12 mouse cellular contexts compared by ENCODE assay signal in genomic region chr9:110255407-110256019, GRCm38 (mm10). TPM values are rescaled to one million over a fixed set of nuclear protein-coding genes. Genes with fewer than 3 reads are reported as not detected.
DNase-seq lines count a peak whose midpoint lies in the region; ATAC-seq lines count a peak whose summit lies in the region.
"Had no signal": no experiment of that assay in that cellular context is flagged by ENCODE, and none has a peak within 500 bp of the region (broad histone marks: within the 10 kb centered on the region; RNA-seq: fewer than 3 reads in every experiment).

No protein-coding gene starts in this region.

- peak overlapping the region; percentile 48 for H3K27ac ChIP-seq in forebrain, embryonic 13.5 days
- H3K27ac ChIP-seq in neural tube, embryonic 14.5 days (ENCODE audit: low read depth, low read length) = peak overlapping the region; percentile 61

- no peaks in the 10 kb centered on the region for H3K27me3 ChIP-seq in forebrain, embryonic 13.5 days
- no peaks in the 10 kb centered on the region for H3K27me3 ChIP-seq in neural tube, embryonic 14.5 days (ENCODE audit: control insufficient read depth, insufficient read depth, low read length)

- no peaks in the 10 kb centered on the region for H3K9me3 ChIP-seq in forebrain, embryonic 13.5 days (replicated peaks)
- no peaks in the 10 kb centered on the region for H3K9me3 ChIP-seq in neural tube, embryonic 14.5 days (ENCODE audit: control insufficient read depth, low read length)

- intact Hi-C loops in heart, postnatal 25 days (cut with DNase I) = no loop called here

- ATAC-seq in frontal cortex, adult (ENCODE audit: low TSS enrichment) = 0 out of 2 replicates have a peak, but pooled peaks have one; percentile 17
- ATAC-seq in forebrain, embryonic 13.5 days = peak; percentile 74
- ATAC-seq in neural tube, embryonic 14.5 days (ENCODE audit: low read depth) = peak; percentile 81

- H3K9ac ChIP-seq in forebrain, embryonic 13.5 days = 0 out of 2 replicates have a peak overlapping the region, but pooled peaks have one; percentile 35
- H3K9ac ChIP-seq in neural tube, embryonic 14.5 days (replicated peaks; ENCODE audit: low read depth, low read length) = no peak overlapping the region

- no peak overlapping the region for H3K4me3 ChIP-seq in forebrain, embryonic 13.5 days
- no peak overlapping the region for H3K4me3 ChIP-seq in neural tube, embryonic 14.5 days (ENCODE audit: low read depth, low read length)

- peaks cover 21% of the 10 kb centered on the region for H3K36me3 ChIP-seq in forebrain, embryonic 13.5 days (ENCODE audit: poor library complexity, severe bottlenecking)
- H3K36me3 ChIP-seq in neural tube, embryonic 14.5 days (ENCODE audit: control insufficient read depth, insufficient read depth, low read length) = 0 out of 2 replicates have a peak, but pooled peaks cover 5% of the 10 kb centered on the region

- no peak overlapping the region for H3K4me2 ChIP-seq in forebrain, embryonic 13.5 days
- no peak overlapping the region for H3K4me2 ChIP-seq in neural tube, embryonic 14.5 days (ENCODE audit: low read depth, low read length)
- H3K4me2 ChIP-seq: liver, embryonic 11.5 days had no signal

- DNase-seq in frontal cortex, postnatal 25 days (ENCODE audit: low spot score in 2 of 2) = no peak
- peak; percentile 41 to 55 for DNase-seq in layer of hippocampus, adult 8-10 months (ENCODE audit: low spot score in 2 of 2)
- DNase-seq in thymus, postnatal 0 days (ENCODE audit: low spot score) = no peak
- no peak for DNase-seq in spleen, postnatal 36 days (ENCODE audit: low spot score in 2 of 2)
- no peak for DNase-seq in heart, postnatal 25 days (ENCODE audit: low spot score)
- DNase-seq: cerebellum, adult 9-10 months; gastrocnemius, postnatal 36 days; kidney, adult 11 months had no signal

- peaks cover 28% of the 10 kb centered on the region for H3K4me1 ChIP-seq in forebrain, embryonic 13.5 days
- H3K4me1 ChIP-seq in neural tube, embryonic 14.5 days (ENCODE audit: control insufficient read depth, insufficient read depth, low read length) = peaks cover 20% of the 10 kb centered on the region

- WGBS in forebrain, embryonic 13.5 days = 31% methylated on average over 15 of the region's 15 CpGs
- 14% methylated on average over 15 of the region's 15 CpGs for WGBS in neural tube, embryonic 14.5 days

RNA-seq across cellular contexts. Expression of gene Cspg5, which starts 11.9 kb away (rescaled TPM):
- 29.4 and 35.0 TPM in 2 replicates for polyA plus RNA-seq in forebrain, embryonic 13.5 days (2015; fragmentation: Nextera tagmentation; extraction: Ambion mirVana)
- total RNA-seq in layer of hippocampus, adult 8-10 months (2022) = 100 to 1,000 TPM; 256 to 334 (median 299) TPM
- polyA plus RNA-seq in neural tube, embryonic 14.5 days (2014; fragmentation: Nextera tagmentation; extraction: Ambion mirVana) = 90.1 and 120 TPM in 2 replicates
- polyA plus RNA-seq in thymus, postnatal 0 days (2015; fragmentation: Nextera tagmentation; extraction: Ambion mirVana) = 0.12 and 0.26 TPM in 2 replicates
- total RNA-seq in heart, postnatal 25 days (2021) = under 1 TPM; 0.13 to 0.14 TPM

RNA-seq across cellular contexts. Expression of gene Elp6, which starts 49.5 kb away (rescaled TPM):
- polyA plus RNA-seq in forebrain, embryonic 13.5 days (2015; fragmentation: Nextera tagmentation; extraction: Ambion mirVana) = 35.5 and 40.7 TPM in 2 replicates
- 10 to 100 TPM; 10.7 to 14.4 (median 11.0) TPM for total RNA-seq in layer of hippocampus, adult 8-10 months (2022)
- polyA plus RNA-seq in neural tube, embryonic 14.5 days (2014; fragmentation: Nextera tagmentation; extraction: Ambion mirVana) = 41.0 and 41.6 TPM in 2 replicates
- 20.5 and 20.9 TPM in 2 replicates for polyA plus RNA-seq in thymus, postnatal 0 days (2015; fragmentation: Nextera tagmentation; extraction: Ambion mirVana)
- 1 to 10 TPM; 1.8 to 2.4 TPM for total RNA-seq in heart, postnatal 25 days (2021)

Comparison
In these comparisons a context has a peak if more than half of its experiments do, and no peak if none do; other contexts are left out.
1. ATAC-seq: peak in every context shown above with its lines; median percentile 81 in neural tube, embryonic 14.5 days; 74 in forebrain, embryonic 13.5 days; 17 in frontal cortex, adult.
2. DNase-seq: peak in layer of hippocampus, adult 8-10 months (2 of 2); none in frontal cortex, postnatal 25 days (0 of 2), thymus, postnatal 0 days (single experiment), spleen, postnatal 36 days (0 of 2) and heart, postnatal 25 days (single experiment).
3. RNA of gene Cspg5, which starts 11.9 kb away (polyA plus RNA-seq): 90.1 to 120 TPM in neural tube, embryonic 14.5 days and 29.4 to 35.0 TPM in forebrain, embryonic 13.5 days; 0.12 to 0.26 TPM in thymus, postnatal 0 days; every median in the first group is over 10 times any median in the second.